ENCODE assay signal across 8 mouse cellular contexts in genomic region chr4:147868450-147869031, GRCm38 (mm10). TPM values are rescaled to one million over a fixed set of nuclear protein-coding genes. Genes with fewer than 3 reads are reported as not detected.
DNase-seq lines count a peak whose midpoint lies in the region; ATAC-seq and TF ChIP-seq lines count a peak whose summit lies in the region.

Miip (minus strand) TSS chr4:147868816.
Fv1 (plus strand) TSS chr4:147868979.

- WGBS in forebrain, embryonic 10.5 days = under 1% methylated on average over 30 of the region's 30 CpGs
- under 1% methylated on average over 30 of the region's 30 CpGs for WGBS in heart, embryonic 15.5 days
- 0% methylated on average over 27 of the region's 30 CpGs for whole genome bisulfite sequencing in liver, embryonic 14.5 days (ENCODE audit: insufficient replicate concordance)
- WGBS in neural tube, embryonic 11.5 days = under 1% methylated on average over 30 of the region's 30 CpGs
- WGBS in stomach, postnatal 0 days = under 1% methylated on average over 30 of the region's 30 CpGs

- TF ChIP-seq CTCF in liver, embryonic 14.5 days (IDR thresholded peaks at IDR 0.05; ENCODE audit: low read depth) = peak; percentile 14; the same call in 1 of the 2 replicates
- TF ChIP-seq CTCF in stomach, postnatal 0 days (IDR thresholded peaks at IDR 0.05; ENCODE audit: low read depth) = no peak; the same call in 1 of the 2 replicates

- TF ChIP-seq EP300 in liver, embryonic 14.5 days (IDR thresholded peaks at IDR 0.05; ENCODE audit: low read depth) = no peak; the same call in 1 of the 2 replicates
- TF ChIP-seq EP300 in stomach, postnatal 0 days (optimal IDR thresholded peaks at IDR 0.05) = no peak

- peaks cover 33% of the 10 kb centered on the region for H3K4me1 ChIP-seq in forebrain, embryonic 10.5 days
- peaks cover 25% of the 10 kb centered on the region for H3K4me1 ChIP-seq in heart, embryonic 15.5 days (replicated peaks)
- H3K4me1 ChIP-seq in liver, embryonic 14.5 days (replicated peaks; ENCODE audit: control insufficient read depth in 2 of 2, insufficient read depth in 2 of 2, low read length in 1 of 2) = peaks cover 14 to 26% of the 10 kb centered on the region in 2 experiments
- H3K4me1 ChIP-seq in neural tube, embryonic 11.5 days (ENCODE audit: control insufficient read depth, insufficient read depth, low read length) = peaks cover 14% of the 10 kb centered on the region
- H3K4me1 ChIP-seq in stomach, postnatal 0 days (replicated peaks; ENCODE audit: control insufficient read depth, insufficient read depth) = 0 out of 2 replicates have a peak, but pooled peaks cover 7% of the 10 kb centered on the region

- no peaks in the 10 kb centered on the region for H3K27me3 ChIP-seq in forebrain, embryonic 10.5 days (ENCODE audit: poor library complexity, severe bottlenecking)
- H3K27me3 ChIP-seq in heart, embryonic 15.5 days = no peaks in the 10 kb centered on the region
- no peaks in the 10 kb centered on the region for H3K27me3 ChIP-seq in liver, embryonic 14.5 days (ENCODE audit: control insufficient read depth, insufficient read depth, low read length)
- no peaks in the 10 kb centered on the region for H3K27me3 ChIP-seq in neural tube, embryonic 11.5 days (ENCODE audit: control insufficient read depth, insufficient read depth, low read length)
- H3K27me3 ChIP-seq in stomach, postnatal 0 days (ENCODE audit: control insufficient read depth, insufficient read depth, low read length) = no peaks in the 10 kb centered on the region

- peak within 1 kb of the TSS; percentile 85 for H3K4me3 ChIP-seq in forebrain, embryonic 10.5 days
- H3K4me3 ChIP-seq in heart, embryonic 15.5 days = peak within 1 kb of the TSS; percentile 65
- H3K4me3 ChIP-seq in liver, embryonic 14.5 days (ENCODE audit: insufficient read depth in 1 of 2, low read depth in 2 of 2, low read length in 2 of 2) = peak within 1 kb of the TSS; percentile 89 to 94
- H3K4me3 ChIP-seq in neural tube, embryonic 11.5 days (ENCODE audit: low read depth, low read length) = peak within 1 kb of the TSS; percentile 92
- H3K4me3 ChIP-seq in stomach, postnatal 0 days (ENCODE audit: low read depth, low read length) = peak within 1 kb of the TSS; percentile 86

- peak within 1 kb of the TSS; percentile 92 for H3K27ac ChIP-seq in forebrain, embryonic 10.5 days
- peak within 1 kb of the TSS; percentile 83 for H3K27ac ChIP-seq in heart, embryonic 15.5 days
- H3K27ac ChIP-seq in liver, embryonic 14.5 days = peak within 1 kb of the TSS; percentile 77
- H3K27ac ChIP-seq in neural tube, embryonic 11.5 days (ENCODE audit: low read depth, low read length) = peak within 1 kb of the TSS; percentile 62; the same call in 1 of the 2 replicates
- H3K27ac ChIP-seq in stomach, postnatal 0 days (replicated peaks) = peak within 1 kb of the TSS; percentile 90

- H3K36me3 ChIP-seq in forebrain, embryonic 10.5 days (replicated peaks) = peaks cover 62% of the 10 kb centered on the region
- H3K36me3 ChIP-seq in heart, embryonic 15.5 days = peaks cover 36% of the 10 kb centered on the region
- peaks cover 8% of the 10 kb centered on the region for H3K36me3 ChIP-seq in liver, embryonic 14.5 days (replicated peaks; ENCODE audit: control insufficient read depth, insufficient read depth, low read depth)
- H3K36me3 ChIP-seq in neural tube, embryonic 11.5 days (ENCODE audit: control insufficient read depth, insufficient read depth, low read length) = peaks cover 5% of the 10 kb centered on the region
- peaks cover 12% of the 10 kb centered on the region; the same call in 1 of the 2 replicates for H3K36me3 ChIP-seq in stomach, postnatal 0 days (ENCODE audit: control insufficient read depth, insufficient read depth, low read length)

- peak; percentile 97 for ATAC-seq in CD4-positive, CD25-positive, alpha-beta regulatory T cell, adult 4 months
- peak; percentile 96 for ATAC-seq in heart, embryonic 15.5 days (replicated peaks; ENCODE audit: insufficient number of reproducible peaks, insufficient read depth, low FRiP score, low read depth)
- ATAC-seq in liver, embryonic 14.5 days (ENCODE audit: insufficient read depth) = peak; percentile 97
- ATAC-seq in neural tube, embryonic 11.5 days (ENCODE audit: insufficient read depth, low FRiP score, low TSS enrichment) = peak; percentile 99
- ATAC-seq in stomach, postnatal 0 days (ENCODE audit: low FRiP score, low TSS enrichment) = peak; percentile 99

- H3K9ac ChIP-seq in heart, embryonic 15.5 days = peak within 1 kb of the TSS; percentile 72
- H3K9ac ChIP-seq in liver, embryonic 14.5 days (replicated peaks) = peak within 1 kb of the TSS; percentile 93
- H3K9ac ChIP-seq in neural tube, embryonic 11.5 days (ENCODE audit: low read length) = peak within 1 kb of the TSS; percentile 70
- peak within 1 kb of the TSS; percentile 73 for H3K9ac ChIP-seq in stomach, postnatal 0 days (ENCODE audit: low read length)

- H3K9me3 ChIP-seq in forebrain, embryonic 10.5 days = peaks cover 3% of the 10 kb centered on the region; the same call in 1 of the 2 replicates
- H3K9me3 ChIP-seq in heart, embryonic 15.5 days (replicated peaks) = no peaks in the 10 kb centered on the region
- no peaks in the 10 kb centered on the region for H3K9me3 ChIP-seq in liver, embryonic 14.5 days (ENCODE audit: control insufficient read depth, low read length)
- no peaks in the 10 kb centered on the region for H3K9me3 ChIP-seq in neural tube, embryonic 11.5 days (ENCODE audit: control insufficient read depth, low read length)
- no peaks in the 10 kb centered on the region for H3K9me3 ChIP-seq in stomach, postnatal 0 days (ENCODE audit: control insufficient read depth, low read length)

- H3K4me2 ChIP-seq in heart, embryonic 15.5 days = peak within 1 kb of the TSS; percentile 82
- peak within 1 kb of the TSS; percentile 96 for H3K4me2 ChIP-seq in liver, embryonic 14.5 days (ENCODE audit: low read depth)
- H3K4me2 ChIP-seq in neural tube, embryonic 11.5 days (ENCODE audit: low read depth) = peak within 1 kb of the TSS; percentile 81
- peak within 1 kb of the TSS; percentile 78 for H3K4me2 ChIP-seq in stomach, postnatal 0 days (replicated peaks; ENCODE audit: low read depth)

- peak; percentile 93 for DNase-seq in c-Kit-positive CD71-negative TER-119-negative erythroid progenitor cells, embryonic 14.5 days (ENCODE audit: low read depth)
- DNase-seq in forebrain, embryonic 10.5 days (ENCODE audit: extremely low spot score, low spot score) = peak; percentile 94
- peak; percentile 96 to 99 for DNase-seq in kidney, postnatal 25 days
- peak; percentile 95 to 99 (median 97) for DNase-seq in liver, embryonic 14.5 days (ENCODE audit: low read depth in 3 of 3, low spot score in 3 of 3)
- peak; percentile 96 for DNase-seq in neural tube, embryonic 11.5 days (ENCODE audit: low spot score)
- DNase-seq in stomach, postnatal 0 days (ENCODE audit: low spot score) = peak; percentile 96

RNA-seq across cellular contexts. Expression of gene Miip, which starts in this region (rescaled TPM):
- 100 to 1,000 TPM in 1 of 2 experiments, 10 to 100 TPM in 1; 92.5 to 151 TPM for polyA plus RNA-seq in CD4-positive, CD25-positive, alpha-beta regulatory T cell, adult 4 months (2017; shearing (Covaris generic))
- 70.1 and 73.4 TPM in 2 replicates for polyA plus RNA-seq in forebrain, embryonic 10.5 days (2016; fragmentation: Nextera tagmentation; extraction: Ambion mirVana)
- 24.1 and 33.0 TPM in 2 replicates for polyA plus RNA-seq in heart, embryonic 15.5 days (2015; fragmentation: Nextera tagmentation; extraction: Ambion mirVana)
- polyA plus RNA-seq in liver, embryonic 14.5 days (2012; rRNA removed) = 33.8 and 36.0 TPM in 2 replicates
- 18.5 and 21.8 TPM in 2 replicates for polyA plus RNA-seq in liver, embryonic 14.5 days (2014; fragmentation: Nextera tagmentation; extraction: Ambion mirVana)
- polyA plus RNA-seq in neural tube, embryonic 11.5 days (2014; fragmentation: Nextera tagmentation; extraction: Ambion mirVana) = 35.1 and 37.2 TPM in 2 replicates
- 14.5 and 16.6 TPM in 2 replicates for polyA plus RNA-seq in stomach, postnatal 0 days (2015; fragmentation: Nextera tagmentation; extraction: Ambion mirVana)

RNA-seq across cellular contexts. Expression of gene Fv1, which starts in this region (rescaled TPM):
- 1 to 10 TPM; 2.1 to 3.8 TPM for polyA plus RNA-seq in CD4-positive, CD25-positive, alpha-beta regulatory T cell, adult 4 months (2017; shearing (Covaris generic))
- 15.4 and 16.4 TPM in 2 replicates for polyA plus RNA-seq in forebrain, embryonic 10.5 days (2016; fragmentation: Nextera tagmentation; extraction: Ambion mirVana)
- polyA plus RNA-seq in heart, embryonic 15.5 days (2015; fragmentation: Nextera tagmentation; extraction: Ambion mirVana) = 10.0 and 10.2 TPM in 2 replicates
- polyA plus RNA-seq in liver, embryonic 14.5 days (2012; rRNA removed) = 1.6 and 2.2 TPM in 2 replicates
- polyA plus RNA-seq in liver, embryonic 14.5 days (2014; fragmentation: Nextera tagmentation; extraction: Ambion mirVana) = 1.5 and 1.6 TPM in 2 replicates
- 12.7 and 15.4 TPM in 2 replicates for polyA plus RNA-seq in neural tube, embryonic 11.5 days (2014; fragmentation: Nextera tagmentation; extraction: Ambion mirVana)
- 2.6 and 2.8 TPM in 2 replicates for polyA plus RNA-seq in stomach, postnatal 0 days (2015; fragmentation: Nextera tagmentation; extraction: Ambion mirVana)

Comparison
In these comparisons a context has a peak if more than half of its experiments do, and no peak if none do; other contexts are left out.
1. Peak in every context shown above with its lines: DNase-seq, ATAC-seq, H3K4me3 ChIP-seq and H3K27ac ChIP-seq.